Mouse (Mus musculus): ENCODE measurements at regions not wholly inside any gene's neighbourhood (a gene's known extent, or its start where the extent isn't known, plus 50 kb on each side); places are given as distances from the start of the nearest gene placed in this dataset.
A peak's percentile ranks its signal among the peaks of the same experiment; 100 is the strongest.

GRCm38 (mm10) chr1:23602710-23603291 lies 158.8 kb upstream of the B3gat2 start:
- DNase-seq (ENCODE audit: low spot score in 2 of 2) = no peak

- no peak for DNase-seq (ENCODE audit: low spot score in 2 of 2)
Measured at GRCm38 (mm10) chr1:23629366-23629765, 132.2 kb upstream of the B3gat2 start.

GRCm38 (mm10) chr1:23645093-23645492 lies 116.5 kb upstream of the B3gat2 start:
- no peak for DNase-seq (ENCODE audit: low spot score in 2 of 2)

- DNase-seq (ENCODE audit: low spot score in 2 of 2) = no peak
Measured at GRCm38 (mm10) chr1:23648875-23649506, 112.6 kb upstream of the B3gat2 start.

- DNase-seq (ENCODE audit: low spot score in 2 of 2) = no peak
Measured at GRCm38 (mm10) chr1:23649886-23650285, 111.7 kb upstream of the B3gat2 start.

- DNase-seq (ENCODE audit: low spot score in 2 of 2) = no peak
Measured at GRCm38 (mm10) chr1:23653628-23654027, 107.9 kb upstream of the B3gat2 start.

- DNase-seq (ENCODE audit: low spot score in 2 of 2) = no peak
Measured at GRCm38 (mm10) chr1:23655768-23656167, 105.8 kb upstream of the B3gat2 start.

GRCm38 (mm10) chr1:23656302-23656701 lies 105.3 kb upstream of the B3gat2 start:
- DNase-seq (ENCODE audit: low spot score in 2 of 2) = no peak

GRCm38 (mm10) chr1:23656718-23657117 lies 104.8 kb upstream of the B3gat2 start:
- no peak for DNase-seq (ENCODE audit: low spot score in 2 of 2)

GRCm38 (mm10) chr1:23670514-23670913 lies 91.0 kb upstream of the B3gat2 start:
- no peak for DNase-seq (ENCODE audit: low spot score in 2 of 2)

GRCm38 (mm10) chr1:23674357-23674756 lies 87.2 kb upstream of the B3gat2 start:
- no peak for DNase-seq (ENCODE audit: low spot score in 2 of 2)

- no peak for DNase-seq (ENCODE audit: low spot score in 2 of 2)
Measured at GRCm38 (mm10) chr1:23676301-23676700, 85.3 kb upstream of the B3gat2 start.

- DNase-seq (ENCODE audit: low spot score in 2 of 2) = no peak
Measured at GRCm38 (mm10) chr1:23689398-23689797, 72.2 kb upstream of the B3gat2 start.

- DNase-seq (ENCODE audit: low spot score in 2 of 2) = peak; percentile 6 to 31
Measured at GRCm38 (mm10) chr1:23705489-23705888, 56.1 kb upstream of the B3gat2 start.

- no peak for DNase-seq (ENCODE audit: low spot score in 2 of 2)
Measured at GRCm38 (mm10) chr1:23706450-23706849, 55.1 kb upstream of the B3gat2 start.
